Mouse (Mus musculus) olfactory bulb, adult 2 months (tissue): ENCODE measurements at regions not wholly inside any gene's neighbourhood (a gene's known extent, or its start where the extent isn't known, plus 50 kb on each side); places are given as distances from the start of the nearest gene placed in this dataset.

ENCODE experiments used
- CTCF ChIP-seq: fragments of 200-500 bp; IDR thresholded peaks from 2 replicates; pipeline ENCODE4 v1.5.1; 2012; ENCODE audit warnings: low read depth, mild to moderate bottlenecking, low read length, moderate library complexity; ENCODE audit not compliant: insufficient read depth
- POLR2A ChIP-seq: fragments of 200-500 bp; IDR thresholded peaks from 2 replicates; pipeline ENCODE4 v1.6.1; 2012; ENCODE audit warnings: mild to moderate bottlenecking, low read depth, low read length, moderate library complexity; ENCODE audit not compliant: insufficient read depth

DNA sequence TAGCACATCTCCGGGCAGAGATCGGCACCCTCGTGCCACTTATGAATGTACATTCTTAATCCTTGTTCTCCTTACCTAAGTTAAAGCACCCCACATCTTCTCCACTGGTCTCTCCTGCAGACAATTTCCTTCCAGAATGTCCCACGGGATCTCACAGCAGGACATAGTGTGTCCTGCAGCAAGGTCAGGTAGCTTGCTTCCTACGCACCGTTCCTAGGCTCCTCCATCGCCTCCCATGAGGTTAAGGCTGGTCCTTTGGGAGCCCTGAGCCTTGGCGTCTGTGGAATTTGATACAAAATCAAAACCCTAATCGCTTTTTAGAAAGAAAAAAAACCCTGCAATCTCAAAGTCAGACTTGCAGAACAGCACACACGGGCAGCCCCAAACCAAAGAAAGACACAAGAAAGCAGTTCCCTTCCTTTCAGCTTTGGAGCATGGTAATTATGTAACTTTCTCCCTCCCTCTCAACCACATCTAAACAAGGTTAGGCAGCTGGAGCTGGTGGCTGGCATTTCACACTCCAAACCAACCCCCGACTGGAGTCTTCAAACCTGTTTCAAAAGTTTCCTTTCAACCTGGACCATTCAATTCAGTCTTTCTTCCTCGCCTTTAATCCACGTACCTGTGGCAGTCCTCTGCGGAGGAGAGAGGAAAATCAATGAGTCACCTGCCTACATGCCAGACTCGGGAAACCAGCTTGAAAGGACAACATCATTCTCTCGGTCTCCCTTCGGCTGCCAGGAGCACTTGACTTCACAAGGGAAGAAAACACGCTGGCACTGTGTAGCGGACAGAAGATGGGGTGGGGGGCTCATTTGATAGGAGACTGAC is 67.4 kb downstream of the E030025P04Rik start:
- no peak for TF ChIP-seq CTCF
- no peak for TF ChIP-seq POLR2A
